Mouse (Mus musculus) monocyte, adult 5-6 weeks (primary cell): Measurements from ENCODE around the gene Zfp146. TPM values are rescaled to one million over a fixed set of nuclear protein-coding genes. Genes with fewer than 3 reads are reported as not detected.
"Not testable (repeated sequence)": the region's sequence is repeated elsewhere in the genome, so short reads cannot be mapped to it uniquely, and the experiment has no call there.

Experiments
- ATAC-seq: fragments of 153-309, 156-312 bp; replicated peaks from 2 replicates; pipeline ENCODE4 v1.8.0; 2017; ENCODE audit warnings: mild to moderate bottlenecking; ENCODE audit not compliant: low TSS enrichment, insufficient number of reproducible peaks, severe bottlenecking, poor library complexity, low FRiP score
- total RNA-seq: library from RNA; stranded (forward); fragments of 200-1000, 200-491, 200-594 nt; gene quantifications from 3 replicates; pipeline ENCODE4 v1.2.3, GENCODE M21; 2017

Gene Zfp146
- total RNA-seq, 1 experiment from 2014 or later = 26.9 TPM

DNA sequence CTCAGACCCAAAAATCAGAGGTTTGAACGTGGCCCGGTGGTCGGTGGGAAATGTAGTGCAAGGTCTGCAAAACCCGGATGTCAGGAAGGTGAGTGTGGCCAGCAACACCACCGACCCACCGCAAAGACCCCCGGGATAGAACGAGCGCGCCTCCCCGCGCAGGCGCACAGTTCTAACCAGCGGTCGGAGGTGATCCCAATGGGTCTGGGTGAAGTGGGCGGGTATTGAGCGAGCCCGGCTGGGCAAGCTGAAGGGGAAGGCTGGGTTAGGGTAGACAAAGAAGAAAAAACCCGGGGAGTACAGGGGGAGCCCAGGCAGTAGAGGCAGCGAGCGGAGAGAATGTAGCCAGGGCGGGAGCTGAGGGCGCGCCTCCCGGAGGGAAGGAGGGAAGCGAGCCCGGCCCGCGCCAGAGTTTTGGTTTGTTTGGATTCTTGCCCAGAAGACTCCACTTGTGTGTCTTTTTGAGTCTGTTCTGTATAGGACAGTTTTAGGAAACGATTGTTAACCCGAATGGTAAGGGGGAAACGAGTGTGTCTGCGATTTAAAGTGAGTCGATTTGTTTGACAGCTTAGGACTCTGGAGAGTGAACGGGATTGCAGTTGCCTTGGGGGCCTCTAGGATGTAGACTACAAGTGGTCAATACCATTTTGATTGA is 25.9 kb downstream of the Zfp146 start:
- no peak for ATAC-seq

DNA sequence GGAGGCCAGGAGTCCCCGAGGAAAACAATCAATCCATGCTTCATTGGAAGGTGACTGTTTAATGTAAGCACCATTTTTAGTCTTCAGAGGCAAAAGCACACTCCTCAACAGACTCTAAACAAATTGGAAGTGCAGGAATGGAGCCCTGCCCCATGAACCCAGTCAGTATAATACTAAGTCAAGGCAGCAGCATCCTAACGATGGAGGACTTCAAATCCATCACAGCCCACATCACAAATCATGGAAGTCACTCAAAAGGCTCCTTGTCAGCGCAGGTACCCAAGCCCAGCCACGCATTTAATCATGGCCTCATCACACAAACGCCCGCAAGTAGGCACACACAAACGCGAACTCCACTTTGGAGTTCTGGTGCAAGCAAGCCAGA is 26.4 kb downstream of the Zfp146 start:
- ATAC-seq = no peak

GRCm38 (mm10) chr7:30136826-30137225 is 32.7 kb downstream of the Zfp146 start:
- no peak for ATAC-seq

GRCm38 (mm10) chr7:30132396-30132795 is 37.2 kb downstream of the Zfp146 start:
- no peak for ATAC-seq

DNA sequence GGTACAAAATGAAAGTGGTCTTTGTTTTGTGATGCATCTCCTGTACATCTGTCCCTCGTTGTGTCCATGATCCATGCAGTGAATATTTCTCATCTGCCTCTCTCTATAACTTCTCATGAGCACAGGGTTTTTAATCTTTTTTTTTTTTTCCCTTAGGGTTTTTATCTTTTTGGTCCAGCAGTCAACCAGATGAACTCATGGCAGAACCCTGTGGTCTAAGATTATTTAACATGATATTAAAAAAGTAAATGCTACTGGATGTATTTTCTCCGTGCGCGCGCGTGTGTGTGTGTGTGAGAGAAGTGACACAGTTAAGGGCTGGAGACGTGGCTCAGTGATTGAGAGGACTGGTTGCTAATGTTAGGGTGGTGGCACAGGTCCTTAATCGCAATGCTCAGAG is 39.6 kb downstream of the Zfp146 start:
- ATAC-seq = no peak

DNA sequence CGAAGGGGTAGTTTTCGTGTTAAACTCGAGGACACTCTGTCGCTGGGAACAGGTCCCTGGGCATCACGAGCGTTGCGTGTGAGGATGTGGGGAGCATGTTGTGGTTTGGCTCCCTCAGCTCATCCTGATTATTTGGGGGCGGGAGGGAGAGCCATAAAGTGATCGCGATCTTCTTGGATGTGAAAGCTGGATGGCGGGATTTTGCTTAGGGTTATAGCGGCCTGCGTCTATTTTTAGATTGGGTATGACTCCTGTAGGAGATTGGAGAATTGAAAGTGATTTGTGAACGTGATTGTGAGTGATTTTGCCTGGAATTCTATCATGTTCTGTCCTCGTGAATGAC is 47.4 kb downstream of the Zfp146 start:
- no peak for ATAC-seq

DNA sequence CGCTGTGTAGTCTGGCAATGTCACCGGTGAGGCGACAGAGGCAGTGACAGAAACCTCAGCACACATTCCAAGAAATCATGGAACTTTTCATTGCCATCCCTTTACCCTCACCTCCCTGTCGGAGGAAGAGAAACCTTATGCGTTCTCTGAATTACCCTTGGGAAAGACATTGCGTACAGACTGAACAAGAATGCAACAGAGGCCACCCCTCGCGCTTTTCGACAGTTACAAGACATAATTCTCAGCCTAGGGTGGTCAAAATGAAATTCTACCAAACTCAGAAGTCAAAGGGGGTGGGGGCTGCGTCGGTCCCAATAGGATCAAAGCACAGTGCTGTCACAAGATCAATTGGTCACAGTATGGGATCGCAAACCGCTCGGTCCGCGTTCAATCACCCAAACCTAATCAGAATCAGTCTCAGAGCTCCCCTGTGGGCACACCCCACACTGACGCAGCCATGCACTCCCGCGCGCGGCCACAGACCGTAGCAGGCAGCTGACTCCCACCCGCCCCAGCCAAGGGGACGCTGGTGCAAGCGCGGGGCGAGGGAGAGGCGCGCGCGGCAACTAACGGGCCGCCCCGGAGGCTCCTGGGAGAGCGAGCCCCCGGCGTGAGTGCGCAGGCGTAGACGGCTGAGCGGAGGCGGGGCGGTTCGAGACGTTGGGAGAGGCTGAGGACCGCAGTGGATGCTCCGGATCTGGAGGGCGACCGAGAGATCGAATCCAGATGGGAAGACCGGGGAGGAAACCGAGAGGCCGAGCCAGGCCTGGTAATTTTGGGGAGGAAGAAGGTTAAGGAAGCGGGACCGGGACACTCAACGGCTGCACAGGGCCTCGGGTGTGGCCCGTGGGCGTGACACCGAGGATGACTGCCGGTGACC is 48.0 kb downstream of the Zfp146 start, which contains the start of gene Zfp382:
Gene Zfp382 (plus strand): TSS at position 635 of the 880 bp plus-strand sequence.
- ATAC-seq = peak; percentile 88

DNA sequence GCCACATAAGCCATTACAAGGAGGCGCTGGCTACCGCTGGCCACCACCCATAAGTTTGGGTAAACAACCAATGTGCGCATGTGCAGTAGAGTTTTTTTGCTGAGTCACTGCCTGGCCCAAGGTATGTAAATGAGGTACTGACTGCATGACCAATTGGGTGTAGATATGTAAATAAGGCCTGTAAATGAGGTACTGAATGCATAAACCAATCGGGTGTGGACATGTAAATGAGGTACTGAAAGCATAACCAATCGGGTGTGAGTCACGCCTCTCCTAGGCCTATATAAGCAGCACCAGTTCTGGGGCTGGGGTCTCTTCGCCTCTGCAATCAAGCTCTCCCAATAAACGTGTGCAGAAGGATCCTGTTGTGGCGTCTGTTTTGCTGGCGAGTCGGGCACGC is 51.6 kb downstream of the Zfp146 start:
- not testable (repeated sequence) for ATAC-seq

- ATAC-seq = no peak
Observed at GRCm38 (mm10) chr7:30116076-30116475, 53.5 kb downstream of the Zfp146 start.

Other genes with a start within 250 kb of the Zfp146 start
- 2.3 to 8.2 TPM (median 3.1 TPM) in 3 replicates for gene Zfp74, start 215.7 kb downstream of the Zfp146 start, total RNA-seq
- gene Zfp568, start 185.8 kb downstream of the Zfp146 start, total RNA-seq = 25.8 to 32.8 TPM (median 32.4 TPM) in 3 replicates
- 0.85 to 3.6 TPM (median 1.7 TPM) in 3 replicates for gene Zfp14, start 118.4 kb downstream of the Zfp146 start, total RNA-seq
- gene Zfp82, start 96.8 kb downstream of the Zfp146 start, total RNA-seq = 3.8 to 9.1 TPM (median 4.3 TPM) in 3 replicates
- not detected in 3 replicates for gene Gm26920, start 79.3 kb downstream of the Zfp146 start, total RNA-seq
- gene Zfp566, start 79.2 kb downstream of the Zfp146 start, total RNA-seq = 0.43 to 3.1 TPM in 2 of 3 replicates, not detected in the other
- gene Zfp260, start 75.0 kb downstream of the Zfp146 start, total RNA-seq = 12.9 to 53.8 TPM (median 19.3 TPM) in 3 replicates
- 3.6 to 16.7 TPM (median 6.6 TPM) in 3 replicates for gene Zfp382, start 47.8 kb downstream of the Zfp146 start, total RNA-seq
- gene Cox7a1, start 14.4 kb upstream of the Zfp146 start, total RNA-seq = not detected in 3 replicates
- 217 to 229 TPM (median 219 TPM) in 3 replicates for gene Capns1, start 29.1 kb upstream of the Zfp146 start, total RNA-seq
- 29.5 to 52.1 TPM (median 49.3 TPM) in 3 replicates for gene Polr2i, start 62.2 kb upstream of the Zfp146 start, total RNA-seq
- 32.7 to 60.7 TPM (median 37.0 TPM) in 3 replicates for gene Tbcb, start 62.5 kb upstream of the Zfp146 start, total RNA-seq
- not detected in 3 replicates for gene Ovol3, start 66.0 kb upstream of the Zfp146 start, total RNA-seq
- gene Thap8, start 110.3 kb upstream of the Zfp146 start, total RNA-seq = 1.0 to 3.2 TPM in 2 of 3 replicates, not detected in the other
- 1.3 to 4.7 TPM (median 3.0 TPM) in 3 replicates for gene Wdr62, start 110.7 kb upstream of the Zfp146 start, total RNA-seq
- 2.2 TPM in 1 of 3 replicates, not detected in the others for gene Clip3, start 122.0 kb upstream of the Zfp146 start, total RNA-seq
- 27.8 to 47.4 TPM (median 35.8 TPM) in 3 replicates for gene Alkbh6, start 139.0 kb upstream of the Zfp146 start, total RNA-seq
- 3.0 TPM in 1 of 3 replicates, not detected in the others for gene Syne4, start 145.1 kb upstream of the Zfp146 start, total RNA-seq
- 2.2 to 10.7 TPM (median 8.0 TPM) in 3 replicates for gene E130208F15Rik, start 152.0 kb upstream of the Zfp146 start, total RNA-seq
- gene Sdhaf1, start 154.1 kb upstream of the Zfp146 start, total RNA-seq = 11.3 to 13.7 TPM (median 11.5 TPM) in 3 replicates
- not detected in 3 replicates for gene Lrfn3, start 193.0 kb upstream of the Zfp146 start, total RNA-seq
- gene Tyrobp, start 244.0 kb upstream of the Zfp146 start, total RNA-seq = 1,651 to 1,754 TPM (median 1,724 TPM) in 3 replicates